Mouse (Mus musculus): Measurements from ENCODE around the gene Alkbh4.

GRCm38 (mm10) chr5:136094249-136095010, 41.5 kb upstream of the Alkbh4 start:
- TF ChIP-seq CTCF (IDR thresholded peaks at IDR 0.05; ENCODE audit: control insufficient read depth, insufficient read depth, insufficient replicate concordance, low read depth, low read length) (no peak), POLR2A (IDR thresholded peaks at IDR 0.05; ENCODE audit: control insufficient read depth, low read depth, low read length) (no peak)
